Mouse (Mus musculus) E14TG2a.4 (cell line): ENCODE measurements around the gene Tecta.

Experiments used
- CTCF ChIP-seq: conservative IDR thresholded peaks from 2 replicates; pipeline ENCODE4 v1.5.1; 2014; ENCODE audit warnings: low read length
- NANOG ChIP-seq: IDR thresholded peaks from 2 replicates; pipeline ENCODE4 v1.6.1; 2014; ENCODE audit warnings: borderline replicate concordance, low read length, mixed read lengths

- TF ChIP-seq CTCF (no peak), NANOG (no peak)
Measured at GRCm38 (mm10) chr9:42349791-42350190, 49.9 kb downstream of the Tecta start.
